Mouse (Mus musculus) midbrain, embryonic 11.5 days (tissue): Measurements from ENCODE around the gene Il23r. TPM values are rescaled to one million over a fixed set of nuclear protein-coding genes. Genes with fewer than 3 reads are reported as not detected.

Experiments used
- ATAC-seq: fragments of 200-750 bp; cut with Nextera tagmentation; 2 replicates; pipeline ENCODE4 v1.8.0; 2017; ENCODE audit warnings: moderate TSS enrichment, moderate library complexity; ENCODE audit not compliant: low FRiP score
- DNase-seq: peaks from one replicate; pipeline ENCODE4 v3.0.0; 2015; ENCODE audit warnings: low spot score; ENCODE audit errors: missing footprints
- H3K27ac ChIP-seq: fragments of 300-500 bp; sonication (generic); 2 replicates; pipeline ENCODE4 v1.5.1; 2014; ENCODE audit warnings: low read depth, low read length
- H3K27me3 ChIP-seq: fragments of 300-500 bp; sonication (generic); 2 replicates; pipeline ENCODE4 v1.6.1; 2014; ENCODE audit warnings: mild to moderate bottlenecking, low read length, moderate library complexity, mixed read lengths; ENCODE audit not compliant: control insufficient read depth, insufficient read depth
- H3K36me3 ChIP-seq: fragments of 300-500 bp; sonication (generic); 2 replicates; pipeline ENCODE4 v1.6.1; 2014; ENCODE audit warnings: mild to moderate bottlenecking, low read length, moderate library complexity, mixed read lengths; ENCODE audit not compliant: control insufficient read depth, insufficient read depth
- H3K4me1 ChIP-seq: fragments of 300-500 bp; sonication (generic); 2 replicates; pipeline ENCODE4 v1.6.1; 2014; ENCODE audit warnings: low read length; ENCODE audit not compliant: control insufficient read depth, insufficient read depth
- H3K4me2 ChIP-seq: fragments of 300-500 bp; sonication (generic); 2 replicates; pipeline ENCODE4 v1.6.1; 2014; ENCODE audit warnings: mild to moderate bottlenecking, moderate library complexity
- H3K4me3 ChIP-seq: fragments of 300-500 bp; sonication (generic); 2 replicates; pipeline ENCODE4 v1.5.1; 2014; ENCODE audit warnings: low read depth, low read length
- H3K9ac ChIP-seq: fragments of 300-500 bp; sonication (generic); 2 replicates; pipeline ENCODE4 v1.6.1; 2014; ENCODE audit warnings: low read length
- H3K9me3 ChIP-seq: fragments of 300-500 bp; sonication (generic); 2 replicates; pipeline ENCODE4 v1.6.1; 2016; ENCODE audit warnings: low read length; ENCODE audit not compliant: control insufficient read depth
- WGBS: fragments of 180-500 bp; shearing (Covaris S2); extraction: QIAGEN DNeasy Blood & Tissue Kit; methylation state at CpG from one replicate; pipeline ENCODE4 v1.1.7; 2014; 5-methylcytosine and 5-hydroxymethylcytosine counted together
- polyA plus RNA-seq: library from polyadenylated mRNA; unstranded; fragments of >200 nt; fragmentation: Nextera tagmentation; extraction: Ambion mirVana; gene quantifications from 2 replicates; pipeline ENCODE4 v1.2.1, GENCODE M21; 2014

The Il23r gene
- polyA plus RNA-seq, 1 experiment from 2014 or later, result not detected

DNA sequence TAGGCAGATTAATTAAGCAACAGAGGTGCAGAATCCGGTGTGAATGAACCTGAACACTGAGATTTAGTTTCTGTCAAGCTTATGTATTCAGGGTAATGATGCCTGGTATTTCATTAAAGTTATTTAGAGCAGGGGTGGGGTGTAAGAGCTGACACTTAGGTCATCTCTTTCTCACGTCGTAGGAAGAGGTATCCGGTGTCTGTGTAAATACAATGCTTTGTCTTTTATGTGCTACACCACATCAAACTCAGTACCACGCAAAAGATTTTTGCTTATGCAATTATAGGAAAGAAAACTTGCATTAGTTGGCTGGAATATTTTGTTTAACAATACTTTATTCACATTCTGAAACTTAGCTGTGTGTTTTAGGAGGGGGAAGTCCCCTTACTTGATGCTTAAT lies 92.1 kb downstream of the Il23r start:
- H3K9ac ChIP-seq, result no peak overlapping the region
- H3K9me3 ChIP-seq, result no peaks in the 10 kb centered on the region
- H3K36me3 ChIP-seq, result no peaks in the 10 kb centered on the region
- no peaks in the 10 kb centered on the region for H3K4me1 ChIP-seq
- ATAC-seq (no peak), DNase-seq (no peak)
- no peak overlapping the region for H3K4me2 ChIP-seq
- H3K27ac ChIP-seq, result no peak overlapping the region
- WGBS, result 84% methylated on average over 5 of the region's 5 CpGs
- no peaks in the 10 kb centered on the region for H3K27me3 ChIP-seq
- no peak overlapping the region for H3K4me3 ChIP-seq

DNA sequence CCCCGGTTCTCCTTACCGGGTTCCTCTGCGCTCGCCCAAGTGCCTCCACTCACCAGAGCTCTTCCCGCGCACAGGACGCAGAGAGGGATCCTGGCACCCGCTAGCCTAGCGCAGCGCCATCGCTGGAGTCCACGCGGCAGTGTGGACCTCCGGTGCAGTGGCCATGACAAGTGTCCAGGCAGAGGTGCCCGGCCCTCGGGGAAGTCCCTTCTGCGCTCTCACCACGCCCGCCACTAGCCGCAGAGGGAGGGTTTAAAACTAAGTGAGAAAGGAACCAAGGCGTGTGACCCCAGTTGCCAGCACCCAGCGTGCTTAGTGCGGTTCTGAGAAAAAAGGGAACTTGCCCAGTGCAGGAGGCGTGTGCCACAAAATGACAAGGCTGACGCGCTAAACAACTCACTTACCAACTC lies 115.7 kb downstream of the Il23r start, which contains the start of gene Il12rb2:
Gene Il12rb2, minus strand, starts transcription at position 207 of the 410 bp plus-strand sequence.
- Histone ChIP-seq H3K36me3 (no peaks in the 10 kb centered on the region), H3K4me3 (peak within 1 kb of the TSS; percentile 26), H3K27ac (no peak within 1 kb of the TSS), H3K9ac (no peak within 1 kb of the TSS), H3K4me2 (peak within 1 kb of the TSS; percentile 54), H3K27me3 (no peaks in the 10 kb centered on the region), H3K4me1 (peaks cover 4% of the 10 kb centered on the region; the same call in 1 of the 2 replicates), H3K9me3 (no peaks in the 10 kb centered on the region)
- ATAC-seq (peak; percentile 58; the same call in 1 of the 2 replicates), DNase-seq (peak; percentile 87)
- WGBS, result 4% methylated on average over 26 of the region's 26 CpGs

Other genes with a start within 250 kb of the Il23r start
- gene Il12rb2, start 115.7 kb downstream of the Il23r start, polyA plus RNA-seq, result 0.07 and 0.10 TPM in 2 replicates
- 3.9 and 4.0 TPM in 2 replicates for gene Tacstd2, start 43.9 kb upstream of the Il23r start, polyA plus RNA-seq